Mouse (Mus musculus) kidney, embryonic 14.5 days (tissue): Measurements from ENCODE around the gene Naxd. TPM values are rescaled to one million over a fixed set of nuclear protein-coding genes. Genes with fewer than 3 reads are reported as not detected.

Experiments used
- ATAC-seq: fragments of 200-750 bp; cut with Nextera tagmentation; 2 replicates; pipeline ENCODE4 v1.8.0; 2017; ENCODE audit warnings: moderate number of reproducible peaks, mild to moderate bottlenecking, moderate TSS enrichment, moderate library complexity; ENCODE audit not compliant: low FRiP score, low TSS enrichment
- H3K27ac ChIP-seq: fragments of 300-500 bp; sonication (generic); 2 replicates; pipeline ENCODE4 v1.5.1; 2014; ENCODE audit warnings: low read depth, mild to moderate bottlenecking, low read length, moderate library complexity, mixed read lengths
- H3K27me3 ChIP-seq: fragments of 300-500 bp; sonication (generic); 2 replicates; pipeline ENCODE4 v1.6.1; 2014; ENCODE audit warnings: mild to moderate bottlenecking, low read length; ENCODE audit not compliant: control insufficient read depth, insufficient read depth
- H3K36me3 ChIP-seq: fragments of 300-500 bp; sonication (generic); 2 replicates; pipeline ENCODE4 v1.6.1; 2014; ENCODE audit warnings: low read length, mixed read lengths; ENCODE audit not compliant: control insufficient read depth, insufficient read depth
- H3K4me1 ChIP-seq: fragments of 300-500 bp; sonication (generic); 2 replicates; pipeline ENCODE4 v1.6.1; 2014; ENCODE audit warnings: low read length, mixed read lengths; ENCODE audit not compliant: control insufficient read depth, insufficient read depth
- H3K4me2 ChIP-seq: fragments of 300-500 bp; sonication (generic); replicated peaks from 2 replicates; pipeline ENCODE4 v1.6.1; 2014; ENCODE audit warnings: low read depth, mild to moderate bottlenecking, low read length
- H3K4me3 ChIP-seq: fragments of 300-500 bp; sonication (generic); 2 replicates; pipeline ENCODE4 v1.5.1; 2014; ENCODE audit warnings: mild to moderate bottlenecking, low read length
- H3K9ac ChIP-seq: fragments of 300-500 bp; sonication (generic); 2 replicates; pipeline ENCODE4 v1.6.1; 2014; ENCODE audit warnings: low read depth, mild to moderate bottlenecking, low read length, moderate library complexity
- H3K9me3 ChIP-seq: fragments of 300-500 bp; sonication (generic); 2 replicates; pipeline ENCODE4 v1.6.1; 2016; ENCODE audit warnings: low read length; ENCODE audit not compliant: control insufficient read depth
- WGBS: fragments of 180-500 bp; shearing (Covaris S2); extraction: QIAGEN DNeasy Blood & Tissue Kit; methylation state at CpG from one replicate; pipeline ENCODE4 v1.1.7; 2014; 5-methylcytosine and 5-hydroxymethylcytosine counted together
- polyA plus RNA-seq: library from polyadenylated mRNA; unstranded; fragments of >200 nt; fragmentation: Nextera tagmentation; extraction: Ambion mirVana; gene quantifications from 2 replicates; pipeline ENCODE4 v1.2.1, GENCODE M21; 2014

Gene Naxd
- polyA plus RNA-seq, 1 experiment from 2014 or later, result 116 TPM

DNA sequence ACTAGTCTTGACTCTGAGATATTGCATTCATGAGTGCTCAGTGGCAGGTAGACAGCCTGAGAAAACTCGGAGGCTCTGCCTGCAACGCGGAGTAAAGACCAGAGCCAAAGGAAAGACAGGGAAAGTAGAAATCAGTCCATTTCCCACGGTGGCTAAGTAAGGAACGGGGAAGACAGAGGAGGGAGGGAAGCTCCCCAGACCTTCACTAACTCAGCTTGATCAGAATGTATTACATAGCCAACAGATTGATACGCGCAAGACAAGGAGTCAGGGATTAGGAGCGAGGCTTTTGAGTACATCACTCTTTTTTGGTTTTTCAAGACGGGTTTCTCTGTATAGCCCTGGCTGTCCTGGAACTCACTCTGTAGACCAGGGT lies 20.1 kb upstream of the Naxd start:
- no peaks in the 10 kb centered on the region for H3K36me3 ChIP-seq
- WGBS, result 5% methylated on average over 9 of the region's 9 CpGs
- no peaks in the 10 kb centered on the region for H3K9me3 ChIP-seq
- peak overlapping the region; percentile 69; the same call in 1 of the 2 replicates for H3K27ac ChIP-seq
- H3K4me1 ChIP-seq, result peaks cover 41% of the 10 kb centered on the region
- peak overlapping the region; percentile 99 for H3K4me2 ChIP-seq
- ATAC-seq, result no peak
- peaks cover 8% of the 10 kb centered on the region; the same call in 1 of the 2 replicates for H3K27me3 ChIP-seq
- peak overlapping the region; percentile 68 for H3K4me3 ChIP-seq
- peak overlapping the region; percentile 51 for H3K9ac ChIP-seq

DNA sequence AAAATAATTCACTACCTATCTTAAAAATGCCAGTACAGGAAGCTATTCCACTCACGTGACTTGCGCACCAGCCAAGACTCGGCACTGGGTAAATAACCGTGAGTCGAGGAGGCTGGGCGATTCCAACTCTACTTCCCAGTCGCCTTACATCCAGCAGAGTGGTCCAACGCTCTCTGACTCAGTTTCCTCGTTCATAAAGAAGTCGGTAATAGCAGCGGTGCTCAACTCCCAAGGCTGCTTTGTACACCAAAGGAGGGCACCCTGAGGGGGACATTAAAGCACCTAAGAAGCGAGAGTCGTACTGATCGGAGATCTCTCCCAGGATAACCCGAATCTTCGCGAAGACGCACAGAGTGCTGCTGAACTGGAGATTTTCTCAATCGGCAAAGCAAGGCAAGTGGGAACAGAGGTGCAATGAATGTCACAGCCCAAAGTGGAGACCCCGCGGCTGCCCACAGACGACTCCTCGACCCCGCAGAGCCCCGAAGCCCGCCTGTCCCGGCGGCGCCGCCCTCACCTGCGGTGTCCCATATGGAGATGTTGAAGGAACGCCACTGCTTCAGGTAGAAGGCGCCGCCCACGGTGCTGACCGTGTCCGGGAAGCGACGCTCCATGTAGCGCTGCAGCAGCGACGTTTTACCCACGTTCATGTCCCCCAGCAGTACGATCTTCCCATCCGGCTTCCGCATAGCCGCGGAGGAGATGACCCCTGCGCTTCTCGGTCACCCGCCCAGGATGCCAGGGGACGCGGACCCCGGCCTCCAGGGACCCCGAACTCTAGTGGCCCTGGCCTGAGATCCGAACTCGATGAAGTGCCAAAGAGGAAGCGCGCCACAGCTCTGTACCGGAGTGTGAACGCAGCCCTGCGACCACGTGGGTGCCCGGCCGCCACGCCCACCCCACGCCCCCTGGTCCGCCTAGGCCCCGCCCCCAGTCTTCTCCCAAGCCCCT lies 19.2 kb upstream of the Naxd start, which contains the start of gene Rab20:
Gene Rab20 (minus strand): TSS at position 900 of the 951 bp plus-strand sequence.
- Histone ChIP-seq H3K9ac (peak within 1 kb of the TSS; percentile 62), H3K36me3 (no peaks in the 10 kb centered on the region), H3K4me1 (peaks cover 32% of the 10 kb centered on the region), H3K4me3 (peak within 1 kb of the TSS; percentile 68), H3K27me3 (peaks cover 8% of the 10 kb centered on the region; the same call in 1 of the 2 replicates), H3K4me2 (peak within 1 kb of the TSS; percentile 99), H3K9me3 (no peaks in the 10 kb centered on the region), H3K27ac (peak within 1 kb of the TSS; percentile 44; the same call in 1 of the 2 replicates)
- ATAC-seq, result peak; percentile 74
- WGBS, result under 1% methylated on average over 66 of the region's 69 CpGs

DNA sequence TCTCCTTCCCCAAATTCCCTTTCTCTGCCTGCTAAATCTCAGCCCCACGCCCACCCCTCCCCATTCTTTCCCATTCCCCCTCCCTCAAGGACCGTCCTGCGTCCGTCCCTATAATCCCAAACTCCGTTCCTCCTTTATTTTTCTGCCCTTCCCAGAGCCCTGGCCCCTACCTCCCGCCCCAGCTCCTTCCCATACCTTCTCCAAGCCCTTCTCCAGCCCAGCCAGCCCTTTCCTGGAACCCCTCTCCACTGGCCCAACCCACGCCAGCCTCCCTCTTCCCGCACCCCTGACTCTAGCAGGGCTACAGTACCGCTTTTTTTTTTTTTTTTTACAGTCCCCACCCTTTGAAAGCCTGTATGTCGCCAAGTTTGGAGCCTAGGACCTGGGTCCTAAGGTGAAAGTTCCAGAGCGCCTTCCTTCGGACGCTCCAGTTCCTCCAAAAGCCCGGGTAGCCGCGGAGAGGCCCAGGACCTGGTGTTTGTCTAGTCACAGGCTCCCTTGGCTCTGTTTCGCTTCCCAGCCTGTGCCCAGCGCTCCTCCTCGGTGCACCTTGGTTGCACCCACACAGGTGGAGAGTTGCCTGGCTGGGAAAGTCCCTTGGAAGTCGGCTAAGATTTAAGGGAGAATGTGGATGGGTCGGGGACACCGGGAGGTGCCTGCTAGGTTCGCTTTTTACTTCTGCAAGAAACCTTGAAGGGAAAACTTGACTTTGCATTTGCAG lies 18.3 kb upstream of the Naxd start:
- H3K9ac ChIP-seq, result peak overlapping the region; percentile 23
- H3K4me2 ChIP-seq, result peak overlapping the region; percentile 99
- peak overlapping the region; percentile 68 for H3K4me3 ChIP-seq
- H3K27ac ChIP-seq, result peak overlapping the region; percentile 44; the same call in 1 of the 2 replicates
- peak; percentile 5; the same call in 1 of the 2 replicates for ATAC-seq
- H3K36me3 ChIP-seq, result no peaks in the 10 kb centered on the region
- 2% methylated on average over 22 of the region's 23 CpGs for WGBS
- H3K4me1 ChIP-seq, result peaks cover 24% of the 10 kb centered on the region; the same call in 1 of the 2 replicates
- peaks cover 8% of the 10 kb centered on the region; the same call in 1 of the 2 replicates for H3K27me3 ChIP-seq
- H3K9me3 ChIP-seq, result no peaks in the 10 kb centered on the region

DNA sequence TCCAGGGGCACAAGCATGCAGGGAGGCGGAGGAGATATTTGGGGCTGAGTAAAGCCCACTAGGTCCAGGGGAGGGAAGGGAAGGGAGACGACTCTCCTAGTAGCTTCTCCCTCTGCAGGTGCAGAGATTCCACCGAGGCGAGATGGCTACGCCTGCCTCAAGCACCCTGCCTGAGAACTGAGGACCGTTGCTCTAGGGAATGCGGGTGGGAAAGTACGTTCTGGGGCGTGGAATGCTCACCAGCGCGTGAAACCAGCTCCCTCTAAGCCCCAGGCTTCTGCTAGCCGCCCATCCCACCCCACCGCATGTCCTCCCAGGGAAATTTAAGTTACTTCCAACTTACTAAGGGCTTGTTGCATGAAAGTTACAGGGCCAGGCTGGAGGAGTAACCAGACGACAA lies 17.7 kb upstream of the Naxd start:
- WGBS, result 7% methylated on average over 14 of the region's 14 CpGs
- Histone ChIP-seq H3K9ac (no peak overlapping the region; the same call in 1 of the 2 replicates), H3K4me2 (peak overlapping the region; percentile 99), H3K4me3 (peak overlapping the region; percentile 68), H3K27ac (no peak overlapping the region), H3K4me1 (peaks cover 20% of the 10 kb centered on the region; the same call in 1 of the 2 replicates), H3K9me3 (no peaks in the 10 kb centered on the region), H3K36me3 (no peaks in the 10 kb centered on the region), H3K27me3 (peaks cover 8% of the 10 kb centered on the region; the same call in 1 of the 2 replicates)
- ATAC-seq, result no peak

DNA sequence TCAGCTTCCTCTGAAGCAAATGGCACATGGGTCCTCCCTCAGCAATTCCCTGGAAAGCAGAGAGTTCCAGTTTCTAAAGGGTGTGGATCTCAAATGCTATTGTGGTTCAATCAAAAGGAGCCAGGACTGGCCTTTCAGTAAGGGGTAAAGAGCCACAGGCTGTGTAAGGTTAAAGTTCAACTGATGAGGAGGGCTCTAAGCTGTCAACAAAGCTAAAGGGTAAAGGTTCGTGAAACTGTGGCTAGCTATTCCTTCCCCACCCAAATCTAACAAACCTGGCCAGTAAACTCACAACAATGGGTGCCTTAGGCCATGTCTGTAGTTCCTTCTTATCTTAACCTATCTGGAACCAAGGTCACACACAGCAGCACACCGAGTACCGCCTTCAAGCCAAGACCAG lies 15.4 kb upstream of the Naxd start:
- no peak for ATAC-seq
- H3K4me1 ChIP-seq, result 0 out of 2 replicates have a peak, but pooled peaks cover 14% of the 10 kb centered on the region
- no peak overlapping the region for H3K27ac ChIP-seq

DNA sequence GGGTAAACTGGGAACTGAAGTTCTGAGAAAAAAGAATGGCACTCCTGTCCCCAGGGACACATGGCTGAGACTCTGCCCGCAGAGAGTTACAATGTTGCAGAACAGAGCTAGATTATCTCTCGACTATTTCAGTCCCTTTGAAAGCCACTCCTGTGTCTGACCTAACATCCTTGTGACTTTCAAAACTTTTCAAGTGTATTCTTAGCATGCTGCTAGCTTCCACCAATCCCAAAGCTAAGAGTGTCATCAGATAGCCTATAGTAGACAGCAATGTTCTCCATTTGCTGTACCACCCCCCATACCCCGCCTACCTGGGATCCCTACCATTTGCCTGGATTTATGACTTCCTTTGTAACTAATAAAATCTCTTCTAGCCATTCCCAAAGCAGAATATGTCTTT lies 14.8 kb upstream of the Naxd start:
- no peak overlapping the region for H3K9ac ChIP-seq
- no peaks in the 10 kb centered on the region for H3K36me3 ChIP-seq
- no peak for ATAC-seq
- H3K4me3 ChIP-seq, result no peak overlapping the region
- no peak overlapping the region for H3K27ac ChIP-seq
- H3K9me3 ChIP-seq, result no peaks in the 10 kb centered on the region
- no peak overlapping the region for H3K4me2 ChIP-seq
- H3K4me1 ChIP-seq, result 0 out of 2 replicates have a peak, but pooled peaks cover 11% of the 10 kb centered on the region
- 50% methylated on average over 3 of the region's 3 CpGs for WGBS
- peaks cover 5% of the 10 kb centered on the region; the same call in 1 of the 2 replicates for H3K27me3 ChIP-seq

More for the DNA sequence above, 15.4 kb upstream of the Naxd start:
- Histone ChIP-seq H3K9ac (no peak overlapping the region), H3K4me3 (no peak overlapping the region), H3K9me3 (no peaks in the 10 kb centered on the region), H3K36me3 (no peaks in the 10 kb centered on the region), H3K4me2 (no peak overlapping the region), H3K27me3 (peaks cover 5% of the 10 kb centered on the region; the same call in 1 of the 2 replicates)
- 64% methylated on average over 3 of the region's 3 CpGs for WGBS

DNA sequence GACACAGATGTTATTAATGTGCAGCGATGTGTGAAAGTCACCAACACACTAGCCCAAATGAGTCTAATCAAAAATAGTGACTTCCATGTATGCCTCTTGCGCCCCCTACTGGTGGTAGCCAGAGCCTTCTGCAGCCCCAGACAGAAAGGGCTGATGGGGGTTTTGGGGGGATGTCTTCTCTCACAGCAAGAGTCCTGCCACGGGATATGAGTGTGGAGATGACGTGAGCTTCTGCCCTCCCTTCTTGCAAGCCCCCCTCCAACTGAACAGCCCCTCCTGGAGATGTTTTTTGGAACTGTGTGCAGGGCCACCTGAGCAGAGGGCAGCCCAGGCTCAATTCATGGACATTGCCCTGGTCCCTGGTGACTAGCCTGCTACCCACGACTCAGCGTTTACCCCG lies 11.2 kb upstream of the Naxd start:
- WGBS, result 26% methylated on average over 7 of the region's 7 CpGs
- H3K27ac ChIP-seq, result no peak overlapping the region
- H3K27me3 ChIP-seq, result no peaks in the 10 kb centered on the region
- no peaks in the 10 kb centered on the region for H3K4me1 ChIP-seq
- H3K9me3 ChIP-seq, result no peaks in the 10 kb centered on the region
- H3K4me3 ChIP-seq, result no peak overlapping the region
- no peak overlapping the region for H3K4me2 ChIP-seq
- no peaks in the 10 kb centered on the region for H3K36me3 ChIP-seq
- peak; percentile 41; the same call in 1 of the 2 replicates for ATAC-seq
- no peak overlapping the region for H3K9ac ChIP-seq

DNA sequence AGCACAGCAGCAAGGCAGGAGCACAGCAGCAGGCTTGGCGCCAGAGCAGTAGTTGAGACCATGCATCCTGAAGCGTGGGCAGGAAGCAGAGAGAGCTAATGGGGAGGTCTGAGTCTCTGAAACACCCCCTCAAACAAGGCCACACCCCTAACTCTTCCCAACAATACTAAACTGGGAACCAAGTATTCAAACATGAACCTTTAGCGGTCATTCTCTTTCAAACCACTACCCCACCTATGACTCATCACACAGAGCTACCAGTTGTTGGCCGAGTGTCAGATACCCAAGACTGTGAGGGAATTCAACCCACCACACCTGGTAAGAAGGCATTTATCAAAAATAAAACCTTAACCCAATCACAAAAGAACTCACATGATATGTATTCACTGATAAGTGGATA lies 10.1 kb upstream of the Naxd start:
- ATAC-seq, result no peak
- WGBS, result 78% methylated on average over 4 of the region's 4 CpGs

More for the DNA sequence above, 10.1 kb upstream of the Naxd start:
- Histone ChIP-seq H3K9me3 (no peaks in the 10 kb centered on the region), H3K4me2 (no peak overlapping the region), H3K9ac (no peak overlapping the region), H3K27me3 (no peaks in the 10 kb centered on the region), H3K4me3 (no peak overlapping the region), H3K27ac (no peak overlapping the region), H3K36me3 (no peaks in the 10 kb centered on the region), H3K4me1 (no peaks in the 10 kb centered on the region)
